32 mouse cellular contexts compared by ENCODE assay signal in genomic region chr19:4060044-4060898, GRCm38 (mm10). TPM values are rescaled to one million over a fixed set of nuclear protein-coding genes. Genes with fewer than 3 reads are reported as not detected.
DNase-seq lines count a peak whose midpoint lies in the region; ATAC-seq and TF ChIP-seq lines count a peak whose summit lies in the region.
"Not testable (repeated sequence)": the region's sequence is repeated elsewhere in the genome, so short reads cannot be mapped to it uniquely, and the experiment has no call there.
"Had no signal": no experiment of that assay in that cellular context is flagged by ENCODE, and none has a peak within 500 bp of the region (broad histone marks: within the 10 kb centered on the region; RNA-seq: fewer than 3 reads in every experiment).

No protein-coding gene starts in this region.

- not testable (repeated sequence) for H3K36me3 ChIP-seq in heart, embryonic 10.5 days; kidney, adult 2 months (ENCODE audit: control insufficient read depth, insufficient read depth, low read length); liver, embryonic 12.5 days; liver, embryonic 15.5 days (replicated peaks)

- peak; percentile 24; the same call in 1 of the 2 replicates for TF ChIP-seq CTCF in kidney, adult 2 months (conservative IDR thresholded peaks at IDR 0.05; ENCODE audit: insufficient read depth, insufficient read length, low read depth, low read length)

- TF ChIP-seq POLR2A in kidney, adult 2 months (IDR thresholded peaks at IDR 0.05; ENCODE audit: low read depth, low read length): not testable (repeated sequence)

- DNase-seq in 3134 (ENCODE audit: extremely low read depth, insufficient read length, low spot score): peak; percentile 41
- peak; percentile 43 for DNase-seq in heart, embryonic 10.5 days (ENCODE audit: low spot score)
- not testable (repeated sequence) for DNase-seq in kidney, adult 2 months
- peak; percentile 40 for DNase-seq in testis, postnatal 10 days (ENCODE audit: low spot score)

- H3K4me3 ChIP-seq in heart, embryonic 10.5 days; kidney, adult 2 months (ENCODE audit: insufficient read depth, low read depth, low read length); liver, embryonic 12.5 days; liver, embryonic 15.5 days (replicated peaks): not testable (repeated sequence)

- 88% methylated on average over 8 of the region's 8 CpGs for WGBS in heart, embryonic 10.5 days
- WGBS in kidney, adult 2 months: 76% methylated on average over 8 of the region's 8 CpGs
- WGBS in liver, embryonic 12.5 days (ENCODE audit: insufficient replicate concordance): 80% methylated on average over 8 of the region's 8 CpGs
- WGBS in liver, embryonic 15.5 days (ENCODE audit: insufficient replicate concordance): 75% methylated on average over 8 of the region's 8 CpGs

- H3K4me1 ChIP-seq in heart, embryonic 10.5 days: peaks cover 30% of the 10 kb centered on the region
- peaks cover 12% of the 10 kb centered on the region; the same call in 1 of the 2 replicates for H3K4me1 ChIP-seq in kidney, adult 2 months (ENCODE audit: control insufficient read depth, insufficient read depth, low read length)
- peaks cover 56% of the 10 kb centered on the region for H3K4me1 ChIP-seq in liver, embryonic 12.5 days
- peaks cover 61% of the 10 kb centered on the region for H3K4me1 ChIP-seq in liver, embryonic 15.5 days (replicated peaks)

- not testable (repeated sequence) for H3K9me3 ChIP-seq in heart, embryonic 10.5 days; liver, embryonic 12.5 days (replicated peaks); liver, embryonic 15.5 days (replicated peaks)

- H3K9ac ChIP-seq in liver, embryonic 12.5 days; liver, embryonic 15.5 days: not testable (repeated sequence)

- ATAC-seq in CD4-positive, CD25-positive, alpha-beta regulatory T cell, adult 4 months: peak; percentile 3
- not testable (repeated sequence) for ATAC-seq in liver, embryonic 12.5 days; liver, embryonic 15.5 days (ENCODE audit: insufficient read depth)
- ATAC-seq in monocyte, adult 5-6 weeks (replicated peaks; ENCODE audit: insufficient number of reproducible peaks, low FRiP score, low TSS enrichment, poor library complexity, severe bottlenecking): 0 out of 2 replicates have a peak, but pooled peaks have one; percentile 28

- H3K4me2 ChIP-seq in liver, embryonic 12.5 days; liver, embryonic 15.5 days: not testable (repeated sequence)

- not testable (repeated sequence) for H3K27me3 ChIP-seq in heart, embryonic 10.5 days (ENCODE audit: insufficient read depth, poor library complexity, severe bottlenecking); kidney, adult 2 months (replicated peaks; ENCODE audit: control insufficient read depth, insufficient read depth, low read length); liver, embryonic 12.5 days (replicated peaks); liver, embryonic 15.5 days

- not testable (repeated sequence) for H3K27ac ChIP-seq in heart, embryonic 10.5 days; kidney, adult 2 months (ENCODE audit: insufficient read depth, low read depth, low read length)
- peak overlapping the region; percentile 84 for H3K27ac ChIP-seq in liver, embryonic 12.5 days
- H3K27ac ChIP-seq in liver, embryonic 15.5 days (replicated peaks): peak overlapping the region; percentile 91

RNA-seq across cellular contexts. Expression of gene Gstp3, which starts 0.9 kb away (rescaled TPM):
- polyA plus RNA-seq in CD4-positive, CD25-positive, alpha-beta regulatory T cell, adult 4 months (2017; shearing (Covaris generic)): 100 to 1,000 TPM; 158 to 206 TPM
- 0.37 TPM in 1 of 2 replicates, not detected in the other for polyA plus RNA-seq in heart, embryonic 10.5 days (2016; fragmentation: Nextera tagmentation; extraction: Ambion mirVana)
- polyA plus RNA-seq in kidney, adult 2 months (2012; rRNA removed): 0.72 and 2.3 TPM in 2 replicates
- polyA plus RNA-seq in liver, embryonic 12.5 days (2016; fragmentation: Nextera tagmentation; extraction: Ambion mirVana): 15.0 and 18.5 TPM in 2 replicates
- polyA plus RNA-seq in liver, embryonic 15.5 days (2015; fragmentation: Nextera tagmentation; extraction: Ambion mirVana): 77.6 and 97.4 TPM in 2 replicates
- total RNA-seq in monocyte, adult 5-6 weeks (2017): 2.8 to 10.8 TPM (median 5.8 TPM) in 3 replicates
- total RNA-seq: forebrain, postnatal 0 days; gastrocnemius, adult 2 months; gastrocnemius, postnatal 14 days; heart, adult 18-20 months; heart, postnatal 14 days; heart, postnatal 4 days; hindbrain, postnatal 0 days had no signal
- polyA plus RNA-seq: cerebellum, adult 2 months; embryonic facial prominence, embryonic 12.5 days; forebrain, embryonic 11.5 days; forebrain, embryonic 14.5 days; forebrain, postnatal 0 days; frontal cortex, adult 2 months; hindbrain, embryonic 11.5 days; hindbrain, embryonic 14.5 days; hindbrain, postnatal 0 days; Patski had no signal

RNA-seq across cellular contexts. Expression of gene Gstp2, which starts 14.4 kb away (rescaled TPM):
- 1 to 10 TPM; 4.2 to 5.3 TPM for polyA plus RNA-seq in CD4-positive, CD25-positive, alpha-beta regulatory T cell, adult 4 months (2017; shearing (Covaris generic))
- 2.9 TPM in 2 replicates for polyA plus RNA-seq in heart, embryonic 10.5 days (2016; fragmentation: Nextera tagmentation; extraction: Ambion mirVana)
- 11.5 and 36.0 TPM in 2 replicates for polyA plus RNA-seq in kidney, adult 2 months (2012; rRNA removed)
- polyA plus RNA-seq in liver, embryonic 12.5 days (2016; fragmentation: Nextera tagmentation; extraction: Ambion mirVana): 6.2 and 7.3 TPM in 2 replicates
- 7.7 and 8.0 TPM in 2 replicates for polyA plus RNA-seq in liver, embryonic 15.5 days (2015; fragmentation: Nextera tagmentation; extraction: Ambion mirVana)
- total RNA-seq in monocyte, adult 5-6 weeks (2017): not detected in 3 replicates
- total RNA-seq: G1E had no signal

RNA-seq across cellular contexts. Expression of gene Cabp2, which starts 21.1 kb away (rescaled TPM):
- not detected for polyA plus RNA-seq in CD4-positive, CD25-positive, alpha-beta regulatory T cell, adult 4 months (2017; shearing (Covaris generic))
- not detected in 2 replicates for polyA plus RNA-seq in heart, embryonic 10.5 days (2016; fragmentation: Nextera tagmentation; extraction: Ambion mirVana)
- 0.66 and 0.92 TPM in 2 replicates for polyA plus RNA-seq in kidney, adult 2 months (2012; rRNA removed)
- polyA plus RNA-seq in liver, embryonic 12.5 days (2016; fragmentation: Nextera tagmentation; extraction: Ambion mirVana): 0.37 and 0.53 TPM in 2 replicates
- polyA plus RNA-seq in liver, embryonic 15.5 days (2015; fragmentation: Nextera tagmentation; extraction: Ambion mirVana): 0.29 and 0.38 TPM in 2 replicates
- total RNA-seq in monocyte, adult 5-6 weeks (2017): not detected in 3 replicates
- total RNA-seq: adrenal gland, adult 18-20 months; adrenal gland, postnatal 36 days; CH12.LX; common myeloid progenitor, adult 5-6 weeks; forebrain, postnatal 0 days; G1E; gastrocnemius, adult 2 months; gastrocnemius, postnatal 14 days; gastrocnemius, postnatal 4 days; heart, adult 18-20 months; heart, postnatal 14 days; heart, postnatal 4 days; hindbrain, postnatal 0 days had no signal
- polyA plus RNA-seq: embryonic facial prominence, embryonic 15.5 days; forebrain, embryonic 11.5 days; forebrain, embryonic 14.5 days; forebrain, postnatal 0 days; frontal cortex, adult 2 months; G1E; heart, embryonic 13.5 days; heart, embryonic 16.5 days; hindbrain, embryonic 11.5 days; hindbrain, embryonic 14.5 days; hindbrain, postnatal 0 days; Patski had no signal

RNA-seq across cellular contexts. Expression of gene Gstp1, which starts 22.5 kb away (rescaled TPM):
- 100 to 1,000 TPM; 543 to 655 TPM for polyA plus RNA-seq in CD4-positive, CD25-positive, alpha-beta regulatory T cell, adult 4 months (2017; shearing (Covaris generic))
- polyA plus RNA-seq in heart, embryonic 10.5 days (2016; fragmentation: Nextera tagmentation; extraction: Ambion mirVana): 402 and 470 TPM in 2 replicates
- 686 and 745 TPM in 2 replicates for polyA plus RNA-seq in kidney, adult 2 months (2012; rRNA removed)
- polyA plus RNA-seq in liver, embryonic 12.5 days (2016; fragmentation: Nextera tagmentation; extraction: Ambion mirVana): 583 and 622 TPM in 2 replicates
- 752 and 794 TPM in 2 replicates for polyA plus RNA-seq in liver, embryonic 15.5 days (2015; fragmentation: Nextera tagmentation; extraction: Ambion mirVana)
- 101 to 129 TPM (median 104 TPM) in 3 replicates for total RNA-seq in monocyte, adult 5-6 weeks (2017)

RNA-seq across cellular contexts. Expression of gene Cdk2ap2, which starts 36.7 kb away (rescaled TPM):
- 100 to 1,000 TPM; 328 to 403 TPM for polyA plus RNA-seq in CD4-positive, CD25-positive, alpha-beta regulatory T cell, adult 4 months (2017; shearing (Covaris generic))
- polyA plus RNA-seq in heart, embryonic 10.5 days (2016; fragmentation: Nextera tagmentation; extraction: Ambion mirVana): 67.9 and 86.0 TPM in 2 replicates
- polyA plus RNA-seq in kidney, adult 2 months (2012; rRNA removed): 134 and 138 TPM in 2 replicates
- polyA plus RNA-seq in liver, embryonic 12.5 days (2016; fragmentation: Nextera tagmentation; extraction: Ambion mirVana): 93.2 and 101 TPM in 2 replicates
- polyA plus RNA-seq in liver, embryonic 15.5 days (2015; fragmentation: Nextera tagmentation; extraction: Ambion mirVana): 115 and 127 TPM in 2 replicates
- 77.3 to 120 TPM (median 92.6 TPM) in 3 replicates for total RNA-seq in monocyte, adult 5-6 weeks (2017)
